Mouse (Mus musculus): Measurements from ENCODE around the gene 9930021J03Rik.

9930021J03Rik gene

DNA sequence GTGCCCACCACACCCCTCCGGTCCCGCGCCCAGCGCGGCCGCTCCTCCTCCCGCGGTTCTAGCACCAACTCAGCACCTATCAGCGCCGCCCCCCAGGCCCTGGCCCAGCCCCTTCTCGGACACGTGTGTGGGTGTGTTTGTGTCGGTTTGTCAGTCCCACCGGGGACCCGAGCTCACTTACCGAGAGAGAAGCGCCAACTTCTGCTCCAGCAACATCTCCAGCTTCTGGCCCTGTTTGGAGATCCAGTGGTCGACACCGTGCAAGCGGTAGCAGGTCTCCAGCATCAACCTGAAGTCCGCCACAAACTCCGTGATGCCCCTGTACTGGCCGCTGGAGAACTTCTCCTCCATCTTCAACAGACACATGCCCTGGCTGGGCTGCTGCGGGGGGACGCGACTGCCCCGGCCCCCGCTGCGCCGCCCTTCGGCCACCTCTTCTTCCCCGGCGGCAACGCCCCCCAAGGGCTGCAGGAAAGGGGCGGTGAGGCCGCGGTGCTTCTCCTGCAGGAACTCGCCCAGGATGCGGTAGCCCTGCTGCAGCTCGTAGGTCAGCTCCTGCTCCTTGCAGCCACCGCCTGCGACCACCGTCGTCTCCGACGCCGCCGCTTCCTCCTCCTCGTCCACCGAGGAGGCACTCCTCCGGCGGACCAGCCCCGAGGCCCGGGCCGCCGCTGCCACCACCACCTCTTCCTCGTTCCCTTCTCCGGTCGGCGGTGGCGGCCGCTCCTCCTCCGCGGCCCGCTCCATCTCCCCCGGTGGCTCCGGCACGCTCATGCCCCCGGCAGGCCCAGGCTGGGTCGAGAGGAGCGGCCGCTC is 480 bp downstream of the 9930021J03Rik start:
- peak; percentile 38 for DNase-seq (ENCODE audit: low spot score)

DNA sequence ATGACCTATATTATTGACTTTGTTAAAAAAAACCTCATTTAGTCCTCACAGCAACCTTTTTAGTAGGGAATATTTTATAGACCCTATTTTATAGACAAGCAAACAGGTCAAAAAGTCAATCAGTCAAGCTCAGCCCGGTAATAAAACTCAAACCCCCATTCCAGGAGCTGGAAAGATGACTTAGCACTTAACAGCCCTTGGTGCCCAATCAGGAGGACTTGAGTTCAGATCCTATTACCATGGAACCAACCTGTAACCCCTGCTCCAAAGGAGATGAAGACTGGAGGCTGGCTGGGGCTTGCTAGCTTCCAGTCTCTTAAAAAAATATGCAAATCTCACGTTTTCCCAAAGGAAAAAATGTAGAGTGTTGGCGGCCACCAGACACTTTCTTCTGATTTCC is 1.8 kb downstream of the 9930021J03Rik start:
- DNase-seq (ENCODE audit: low spot score): no peak

DNA sequence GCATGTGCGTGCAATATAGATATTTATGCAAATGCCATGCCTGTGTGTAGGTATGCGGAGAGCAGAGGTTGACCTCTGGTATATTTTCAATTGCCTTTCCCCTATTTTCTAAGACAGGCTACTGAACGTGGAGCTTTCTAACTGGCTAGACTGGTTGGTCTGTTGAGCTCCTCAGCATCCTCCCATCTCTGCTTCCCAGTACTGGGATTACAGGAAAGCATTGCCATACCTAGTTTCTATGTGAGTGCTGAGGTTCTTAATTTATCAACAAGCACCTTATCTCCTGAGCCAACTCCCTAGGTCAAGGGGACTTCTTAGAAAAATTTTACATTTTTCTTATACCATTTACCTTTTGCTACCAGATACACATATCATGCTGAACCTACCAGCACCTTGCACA is 8.4 kb downstream of the 9930021J03Rik start:
- no peak for DNase-seq (ENCODE audit: low spot score)

DNA sequence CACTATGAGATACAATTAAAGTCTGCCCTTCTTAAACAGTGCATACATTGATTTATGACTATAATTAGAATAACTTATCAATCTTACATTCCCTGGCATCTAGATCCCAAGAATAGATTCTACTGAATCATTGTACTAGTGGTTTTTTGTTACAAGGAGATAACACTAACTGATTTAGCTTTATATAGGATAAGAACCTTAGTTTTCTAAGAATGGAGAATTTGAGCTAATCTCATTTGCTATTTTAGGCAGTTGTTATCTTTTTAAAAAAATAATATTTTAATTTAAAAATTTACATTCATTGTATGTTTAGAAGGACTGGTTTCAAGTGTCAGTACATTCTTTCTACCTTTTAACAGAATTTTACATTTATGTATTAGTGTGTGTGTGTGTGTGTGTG is 17.8 kb downstream of the 9930021J03Rik start:
- DNase-seq (ENCODE audit: low spot score): no peak

DNA sequence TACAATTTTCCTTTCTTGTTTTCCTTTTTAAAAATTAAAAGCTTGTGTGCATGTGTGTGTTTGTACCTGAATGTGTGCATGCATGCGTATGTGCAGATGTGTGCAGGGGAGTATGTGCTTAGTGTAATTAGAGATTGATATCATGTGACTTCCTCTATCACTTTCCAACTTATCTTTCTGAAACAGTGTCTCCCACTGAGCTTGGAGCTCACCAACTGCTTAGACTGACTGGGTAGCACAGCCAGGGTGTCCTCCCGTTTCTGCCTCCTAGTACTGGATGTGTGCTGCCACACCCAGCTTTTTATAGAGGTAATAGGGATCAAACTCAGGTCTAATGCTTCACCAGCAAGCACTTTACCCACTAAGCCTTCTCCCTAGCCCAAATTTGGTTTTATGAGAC is 22.9 kb downstream of the 9930021J03Rik start:
- no peak for DNase-seq (ENCODE audit: low spot score)

DNA sequence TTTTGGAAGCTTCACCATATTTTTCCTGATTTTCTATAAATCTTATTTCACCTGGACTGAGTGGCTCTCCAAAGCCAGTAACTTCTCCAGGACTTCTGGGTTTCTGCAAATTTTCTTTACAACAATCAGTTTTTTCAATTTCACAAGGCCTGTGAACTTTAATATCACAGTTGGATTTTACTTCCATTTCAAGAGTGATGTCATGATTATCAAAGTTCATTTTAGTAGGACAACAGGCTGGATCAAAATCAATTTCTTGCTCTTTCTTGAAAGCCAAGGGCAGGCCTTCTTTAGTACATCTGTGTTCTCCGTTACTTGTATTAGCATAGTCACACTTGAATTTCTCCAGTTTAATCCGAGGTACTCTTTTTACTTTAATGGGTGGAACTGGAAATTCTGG is 51.9 kb downstream of the 9930021J03Rik start:
- no peak for DNase-seq (ENCODE audit: low spot score)

DNA sequence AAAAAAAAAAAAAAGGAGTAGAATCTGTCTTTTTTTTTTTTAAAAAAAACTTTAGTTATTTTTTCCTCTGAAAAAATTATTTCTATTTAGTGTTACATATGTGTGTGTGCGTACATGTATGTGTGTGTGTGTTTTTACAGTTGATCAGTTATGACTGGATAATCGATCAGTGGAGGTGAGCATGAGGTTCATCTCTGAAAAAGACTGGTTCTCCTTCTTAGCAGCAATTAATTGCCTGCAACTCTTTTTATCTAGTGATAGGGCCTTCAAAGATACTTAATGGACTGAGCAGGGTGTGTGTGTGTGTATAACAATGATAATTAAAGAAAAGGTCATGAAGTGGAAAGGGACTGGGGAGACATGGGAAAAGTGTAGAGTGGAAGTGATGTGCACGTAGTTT is 54.8 kb downstream of the 9930021J03Rik start:
- DNase-seq (ENCODE audit: low spot score): no peak

DNA sequence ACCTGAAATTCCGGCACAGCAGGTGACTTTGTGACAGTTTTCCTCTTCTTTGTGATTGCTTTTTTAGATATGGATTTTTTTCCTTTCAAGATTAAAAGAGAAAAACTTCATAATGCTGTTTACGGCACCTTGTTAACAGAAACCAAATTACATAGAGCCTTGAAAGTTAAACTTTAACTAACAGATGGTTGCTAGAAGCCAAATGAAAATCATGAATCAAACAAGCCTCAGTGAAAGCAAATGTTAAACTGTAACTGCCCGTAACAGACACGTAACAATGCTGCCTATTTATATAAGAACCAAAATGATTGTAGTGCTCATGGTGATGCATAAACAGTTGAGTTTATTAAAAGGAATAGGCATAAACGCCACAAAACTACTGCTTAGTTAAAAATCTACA is 62.3 kb downstream of the 9930021J03Rik start:
- no peak for DNase-seq (ENCODE audit: low spot score)

DNA sequence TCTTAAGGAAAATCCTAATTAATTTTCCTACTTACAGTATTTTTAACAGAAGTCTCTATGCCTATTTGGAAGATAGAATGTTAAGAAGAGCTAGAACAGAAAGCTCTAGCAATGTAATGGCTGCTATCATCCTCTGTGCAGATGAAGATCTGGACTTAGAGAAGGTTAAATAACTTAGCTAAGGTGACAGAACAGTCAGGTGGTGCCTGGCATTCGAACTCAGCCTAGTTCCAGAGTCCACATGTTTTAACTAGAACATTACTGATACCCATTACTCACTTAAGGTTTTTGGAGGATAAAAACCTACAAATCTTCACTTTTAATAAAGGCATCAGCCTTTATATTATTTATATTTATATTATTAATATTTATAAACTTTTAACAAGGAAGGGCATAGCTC is 65.1 kb downstream of the 9930021J03Rik start:
- no peak for DNase-seq (ENCODE audit: low spot score)

DNA sequence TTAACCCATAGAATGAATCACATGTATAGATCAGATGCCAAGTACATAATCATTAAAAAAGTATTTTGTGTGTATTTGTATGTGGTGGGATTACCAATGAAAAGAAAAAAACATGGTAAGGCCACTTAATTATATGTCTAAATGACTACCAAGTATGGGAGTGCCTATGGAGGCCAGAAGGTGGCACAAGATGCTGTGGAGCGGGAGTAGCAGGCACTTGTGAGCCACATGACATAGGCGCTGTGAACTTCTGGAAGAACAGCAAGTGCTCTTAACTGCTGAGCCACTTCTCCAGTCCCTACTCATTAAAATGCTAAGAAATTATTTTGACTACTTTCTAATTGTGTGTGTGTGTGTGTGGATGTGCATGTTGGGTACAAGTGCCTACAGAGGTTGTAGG is 66.2 kb downstream of the 9930021J03Rik start:
- no peak for DNase-seq (ENCODE audit: low spot score)

DNA sequence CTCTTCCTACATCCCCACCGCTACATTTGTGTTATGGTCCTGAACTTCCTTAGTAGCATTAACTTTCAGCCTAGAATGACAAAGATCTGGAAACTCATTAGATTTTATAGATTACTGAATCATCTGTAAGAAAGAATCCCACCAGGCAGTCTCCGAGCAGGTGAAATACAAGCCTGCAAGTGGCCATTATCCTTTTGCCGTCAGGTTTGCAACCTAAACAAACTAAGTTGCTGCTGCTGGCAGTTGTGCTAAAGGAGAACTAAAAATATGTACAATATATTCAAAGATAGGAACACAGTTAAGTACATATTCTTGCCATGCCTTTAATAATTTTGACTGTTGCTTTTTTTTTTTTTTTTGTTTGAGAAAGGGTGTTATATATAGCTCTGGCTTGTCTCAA is 70.4 kb downstream of the 9930021J03Rik start:
- no peak for DNase-seq (ENCODE audit: low spot score)

DNA sequence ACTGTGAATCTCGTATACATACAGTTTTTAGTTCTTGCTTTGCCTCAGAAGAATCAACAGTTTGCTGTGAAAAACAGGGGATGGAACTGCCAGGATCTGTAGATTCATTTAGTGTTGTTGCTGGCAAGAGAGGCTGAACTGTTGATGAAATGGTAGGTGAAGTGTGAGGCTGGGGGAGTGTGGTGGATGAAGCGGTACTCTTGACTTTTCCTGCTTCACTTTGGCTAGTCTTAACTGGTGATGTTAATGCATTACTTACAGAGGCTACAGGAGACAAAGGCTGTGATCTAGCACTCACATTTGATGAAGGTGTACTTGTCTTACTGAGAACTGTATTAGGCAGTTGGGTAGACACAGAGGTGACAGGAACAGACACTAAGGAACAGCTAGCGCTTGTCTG is 87.3 kb downstream of the 9930021J03Rik start:
- no peak for DNase-seq (ENCODE audit: low spot score)

DNA sequence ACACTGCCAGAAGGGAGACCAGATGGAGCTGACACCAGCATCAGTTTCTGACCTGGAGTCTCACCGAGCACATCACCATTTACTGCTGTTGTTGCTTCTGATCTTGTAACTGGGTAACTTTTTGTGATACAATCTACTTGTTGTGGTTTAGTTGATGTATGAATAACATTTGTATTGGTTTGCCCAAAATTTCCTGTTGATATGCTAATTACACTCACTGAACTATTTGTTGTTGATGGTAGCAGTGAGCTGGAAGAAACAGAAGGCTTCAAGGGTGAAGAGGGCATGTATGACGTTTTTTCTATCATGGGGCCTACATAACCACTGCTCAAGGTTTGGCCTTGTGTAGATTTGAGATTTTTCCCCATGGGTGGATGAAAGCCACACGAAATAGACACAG is 87.9 kb downstream of the 9930021J03Rik start:
- DNase-seq (ENCODE audit: low spot score): no peak

DNA sequence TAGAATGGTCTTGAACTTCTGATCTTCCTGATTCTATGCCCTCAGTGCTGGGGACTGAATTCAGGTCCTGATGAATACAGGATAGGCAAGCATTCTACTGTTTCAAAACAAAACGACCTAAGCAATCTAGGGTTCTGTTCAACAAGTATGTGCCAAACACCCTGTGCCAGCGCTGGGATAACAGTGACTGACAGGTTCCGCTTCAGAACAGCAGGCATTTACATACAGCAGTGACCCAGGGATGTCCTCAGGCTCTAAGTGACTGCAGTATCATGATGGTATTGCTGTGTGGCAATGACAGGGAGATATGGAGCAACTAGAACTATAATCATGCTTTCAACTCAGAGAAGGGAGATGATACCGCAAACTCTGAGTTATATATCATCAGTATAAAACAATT is 92.3 kb downstream of the 9930021J03Rik start:
- no peak for DNase-seq (ENCODE audit: low spot score)

DNA sequence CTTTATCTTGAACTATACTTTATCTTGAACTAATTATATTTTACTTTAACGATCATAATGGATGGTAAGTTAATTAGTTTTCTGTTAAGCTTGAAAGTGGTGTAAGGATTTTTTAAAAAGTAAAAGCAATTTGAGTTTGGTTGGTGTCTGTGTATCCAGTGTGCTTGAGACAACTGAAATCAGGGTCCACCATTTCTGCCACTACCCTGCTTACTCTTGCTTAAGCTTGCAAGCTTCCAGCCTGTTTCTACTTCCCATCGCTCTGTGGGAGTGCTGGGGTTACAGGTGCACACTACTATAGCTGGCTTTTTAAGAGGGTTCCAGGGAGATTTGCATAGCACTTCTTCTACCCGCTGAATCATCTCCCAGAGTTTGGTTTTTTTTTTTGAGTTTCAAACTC is 96.3 kb downstream of the 9930021J03Rik start:
- no peak for DNase-seq (ENCODE audit: low spot score)

DNA sequence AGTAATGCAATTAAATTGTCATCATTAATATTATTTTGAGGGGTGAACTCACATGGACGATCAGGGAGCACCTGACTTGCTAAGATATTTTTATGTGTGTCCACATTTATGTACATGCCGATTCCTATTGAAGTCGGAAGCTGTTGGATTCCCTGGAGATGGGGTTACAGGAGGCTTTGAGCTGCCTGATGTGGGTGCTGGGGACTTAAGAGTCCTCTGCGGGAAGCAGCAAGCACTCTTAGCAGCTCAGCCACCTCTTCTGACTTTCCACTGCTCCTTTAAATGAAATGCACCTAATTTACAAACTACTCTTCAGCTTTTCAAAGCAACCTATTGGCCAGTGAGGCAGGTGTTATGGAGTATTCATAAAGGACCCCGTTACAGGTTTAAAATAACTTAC is 97.3 kb downstream of the 9930021J03Rik start:
- no peak for DNase-seq (ENCODE audit: low spot score)

DNA sequence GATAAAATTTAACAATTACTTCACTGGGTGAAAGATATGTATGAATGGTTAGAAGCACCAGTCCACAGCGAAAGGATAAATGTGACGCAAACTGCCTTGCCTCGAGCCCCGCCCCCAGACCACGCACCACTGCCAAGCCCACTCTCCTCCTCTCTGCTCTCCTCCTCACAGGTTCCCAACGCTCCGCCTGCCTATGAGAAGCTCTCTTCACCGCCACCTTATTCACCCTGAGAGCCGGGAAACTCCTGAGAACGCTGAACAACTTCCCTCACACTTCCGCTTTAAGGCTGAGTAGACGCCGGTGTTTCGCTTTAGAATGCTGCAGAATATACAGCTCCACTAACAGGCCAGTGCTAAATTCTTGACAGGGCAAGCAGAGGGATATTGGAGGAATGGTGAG is 97.8 kb downstream of the 9930021J03Rik start:
- DNase-seq (ENCODE audit: low spot score): no peak

DNA sequence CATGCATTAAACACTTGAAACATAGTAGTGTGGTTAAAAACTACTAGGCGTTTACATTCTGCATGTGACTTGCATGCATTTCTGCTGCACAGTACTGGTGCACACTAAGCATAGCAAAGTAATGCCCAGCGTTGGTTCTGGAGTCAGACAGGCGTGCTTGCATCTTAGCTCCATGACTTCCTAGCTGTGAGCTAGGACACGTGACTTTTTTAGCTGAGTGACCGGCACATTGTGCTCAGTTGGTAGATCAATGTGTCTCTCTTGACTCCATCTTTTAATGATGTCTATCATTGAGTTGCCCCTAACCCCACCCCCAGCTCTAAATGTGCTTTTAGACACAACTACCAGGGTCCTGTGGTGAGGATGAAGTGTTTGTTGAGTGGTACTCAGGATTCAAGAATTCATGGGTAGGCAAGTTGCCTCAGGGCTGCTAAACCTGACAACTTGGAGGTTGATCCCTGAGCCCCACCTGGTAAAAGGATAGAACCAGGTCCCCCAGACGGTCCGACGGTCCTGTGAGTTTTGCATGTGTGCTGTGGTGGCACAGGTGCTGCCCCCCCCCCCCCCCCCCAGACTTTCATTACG is 98.4 kb downstream of the 9930021J03Rik start:
- DNase-seq (ENCODE audit: low spot score): no peak

DNA sequence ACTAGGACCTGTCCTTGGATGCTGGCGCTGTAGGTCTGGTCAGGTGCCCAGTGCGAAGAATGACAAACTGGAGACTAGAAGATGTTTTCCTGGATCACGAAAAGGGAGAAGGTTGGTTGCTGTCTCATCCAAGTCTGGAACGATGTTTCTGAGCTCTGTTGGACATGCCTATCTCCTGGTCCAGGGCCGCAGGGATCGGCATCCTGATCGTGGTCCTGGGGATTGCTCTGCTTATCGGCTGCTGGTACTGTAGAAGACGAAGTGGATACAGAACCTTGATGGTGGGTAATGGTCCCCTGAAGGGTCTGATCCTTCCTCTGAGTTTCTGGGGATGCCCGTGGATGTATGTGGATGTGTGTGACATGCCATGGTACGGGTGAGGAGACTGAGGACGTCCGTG is 101.4 kb downstream of the 9930021J03Rik start:
- DNase-seq (ENCODE audit: low spot score): no peak

DNA sequence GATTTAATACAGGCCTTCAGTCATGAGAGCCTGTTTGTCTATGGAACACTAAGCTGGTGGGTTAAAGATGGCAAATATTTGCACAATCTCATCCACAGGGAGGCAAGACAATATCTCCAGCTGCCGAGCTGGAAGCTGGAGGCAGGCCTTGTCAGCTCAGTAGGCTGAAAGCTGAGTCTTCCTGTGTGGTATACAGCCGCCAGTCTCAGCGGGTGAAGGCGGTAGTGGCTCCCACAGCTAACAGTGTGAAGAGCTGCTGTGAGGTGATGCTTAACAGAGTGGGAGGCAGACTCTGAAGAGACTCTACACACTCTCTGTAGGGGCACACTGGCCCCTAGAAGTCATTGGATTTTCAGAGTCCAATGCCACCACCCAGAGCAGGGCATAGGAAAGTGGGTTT is 104.1 kb downstream of the 9930021J03Rik start:
- DNase-seq (ENCODE audit: low spot score): no peak

DNA sequence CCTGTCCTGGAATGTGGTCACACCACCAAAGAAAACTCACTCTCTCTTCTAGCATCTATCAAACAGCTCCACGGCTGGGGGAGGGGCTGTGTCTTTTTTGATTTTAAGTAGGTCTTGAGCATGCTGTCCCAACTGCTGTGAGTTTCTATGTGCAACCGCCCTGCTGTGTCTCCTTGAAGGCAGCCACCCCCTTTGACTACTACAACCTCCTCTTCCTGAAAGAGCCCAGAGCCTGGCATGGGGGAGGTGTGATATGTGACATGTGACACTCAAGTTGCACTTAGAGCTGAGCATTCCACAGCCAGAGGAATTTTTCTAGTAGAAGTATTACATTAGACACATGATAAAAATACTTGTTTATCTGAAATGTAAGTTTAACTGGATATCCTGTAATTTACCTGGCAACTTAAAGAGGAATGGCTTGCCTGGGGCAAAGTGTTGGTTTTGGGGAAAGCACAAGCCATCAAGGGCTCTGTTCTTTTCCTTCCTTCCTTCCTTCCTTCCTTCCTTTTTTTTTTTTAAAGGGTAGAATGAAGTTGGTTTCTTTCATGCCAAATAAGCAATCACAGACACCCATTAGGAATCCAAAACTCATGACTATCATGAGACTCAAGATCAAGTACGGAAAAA is 108.4 kb downstream of the 9930021J03Rik start, which contains the start of gene Mlana:
Gene Mlana, plus strand, starts transcription at position 580 of the 630 bp plus-strand sequence.
- DNase-seq (ENCODE audit: low spot score): no peak

DNA sequence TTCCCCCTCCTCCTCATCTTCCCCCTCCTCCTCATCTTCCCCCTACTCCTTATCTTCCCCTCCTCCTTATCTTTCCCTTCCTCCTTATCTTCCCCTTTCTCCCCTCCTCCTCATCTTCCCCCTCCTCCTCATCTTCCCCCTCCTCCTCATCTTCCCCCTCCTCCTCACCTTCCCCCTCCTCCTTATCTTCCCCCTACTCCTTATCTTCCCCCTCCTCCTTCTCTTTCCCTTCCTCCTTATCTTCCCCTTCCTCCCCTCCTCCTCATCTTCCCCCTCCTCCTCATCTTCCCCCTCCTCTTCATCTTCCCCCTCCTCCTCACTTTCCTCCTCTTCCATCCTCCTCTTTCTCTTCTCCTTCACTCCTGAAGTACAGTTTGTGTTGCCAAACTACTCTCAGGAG is 108.9 kb downstream of the 9930021J03Rik start:
- no peak for DNase-seq (ENCODE audit: low spot score)

DNA sequence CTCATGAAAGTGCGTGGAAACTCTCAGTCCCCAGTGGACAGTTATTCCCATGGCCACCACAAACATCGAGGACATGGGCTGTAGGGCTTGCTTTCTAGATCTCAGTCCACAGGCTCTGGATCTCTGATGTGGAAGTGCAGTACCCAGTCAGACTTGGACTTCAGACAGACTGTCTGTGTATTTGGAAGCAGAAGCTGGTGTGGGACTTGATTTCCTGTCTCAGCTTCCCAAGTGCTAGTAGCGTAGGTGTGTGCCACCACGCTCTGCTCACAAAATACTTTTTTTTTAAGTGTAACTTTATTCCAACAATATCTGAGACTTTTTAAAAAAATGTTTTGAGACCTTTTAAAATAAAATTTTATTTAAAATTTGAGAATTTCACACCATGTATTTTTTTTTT is 109.5 kb downstream of the 9930021J03Rik start:
- DNase-seq (ENCODE audit: low spot score): no peak
